Mouse (Mus musculus) liver, adult (tissue): Measurements from ENCODE around the gene Utp11.

ENCODE experiments used
- GATA4 ChIP-seq: IDR thresholded peaks from 2 replicates; pipeline ENCODE4 v1.6.1; 2014; ENCODE audit warnings: mild to moderate bottlenecking, low read length; ENCODE audit not compliant: insufficient replicate concordance

The Utp11 gene

DNA sequence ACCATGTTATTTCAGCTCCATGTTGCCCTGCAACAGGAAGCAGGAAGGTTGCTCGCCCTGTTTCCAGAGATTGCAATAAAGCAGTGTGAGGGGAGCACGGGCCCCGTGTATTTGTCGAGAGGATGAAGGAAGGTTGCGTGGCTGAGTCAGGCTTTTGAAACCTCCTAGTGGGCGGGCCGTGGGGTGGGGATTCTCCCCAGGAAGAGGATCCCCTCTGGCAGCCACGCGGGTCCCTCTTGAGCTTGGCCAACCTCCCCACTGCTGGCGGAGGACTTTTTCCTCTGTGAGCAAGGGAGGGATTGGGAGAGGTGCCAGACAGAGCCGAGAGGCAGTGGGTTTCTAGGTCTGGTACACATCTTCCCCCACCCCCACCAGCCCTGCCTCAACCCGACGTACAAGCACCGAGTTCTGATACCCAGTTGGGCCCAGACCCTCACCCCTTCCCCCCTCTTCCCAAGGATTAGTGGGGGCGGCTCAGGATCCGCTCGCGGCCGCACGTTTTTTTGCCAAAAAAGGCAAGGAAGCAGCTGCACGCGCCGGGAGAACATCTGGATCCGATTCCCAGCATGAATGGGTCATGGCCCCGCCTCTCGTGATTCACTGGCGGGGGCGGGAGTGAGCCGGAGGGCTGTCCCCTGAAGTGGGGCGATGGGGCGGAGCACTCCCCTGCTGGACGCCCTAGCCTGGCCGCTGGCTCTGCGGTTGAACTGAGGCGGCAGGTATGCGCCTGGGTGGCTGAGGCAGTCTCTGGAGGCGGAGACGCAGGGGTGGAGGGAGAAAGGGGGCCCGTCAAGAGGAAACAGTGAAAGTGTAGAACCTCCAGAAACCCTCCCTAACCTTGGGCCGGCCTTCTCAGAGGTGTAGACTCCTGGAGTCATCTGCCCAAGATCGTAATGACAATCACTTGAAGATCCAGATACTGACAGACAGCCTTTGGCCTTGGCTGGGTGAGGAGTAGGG lies 15.4 kb upstream of the Utp11 start:
- peak; percentile 28; the same call in 1 of the 2 replicates for TF ChIP-seq GATA4

DNA sequence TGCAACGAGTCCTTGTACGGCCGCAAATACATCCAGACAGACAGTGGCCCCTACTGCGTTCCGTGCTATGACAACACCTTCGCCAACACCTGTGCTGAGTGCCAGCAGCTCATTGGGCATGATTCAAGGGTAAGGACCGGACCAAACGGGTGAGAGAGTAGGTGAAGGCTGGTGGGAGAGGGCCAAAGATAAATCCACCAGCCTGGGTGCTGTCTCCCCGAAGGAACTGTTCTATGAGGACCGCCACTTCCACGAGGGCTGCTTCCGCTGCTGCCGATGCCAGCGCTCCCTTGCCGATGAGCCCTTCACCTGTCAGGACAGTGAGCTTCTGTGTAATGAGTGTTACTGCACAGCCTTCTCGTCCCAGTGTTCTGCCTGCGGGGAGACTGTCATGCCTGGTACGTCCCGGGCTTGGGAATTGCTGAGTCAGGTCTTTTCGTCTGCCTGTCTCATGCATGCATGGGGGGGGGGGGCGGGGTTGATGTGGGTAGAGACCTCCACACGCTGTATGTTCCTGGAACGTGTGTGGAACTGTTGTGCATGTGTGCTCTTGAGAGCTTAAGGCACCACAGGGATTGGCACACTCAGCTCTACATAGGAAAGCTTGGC lies 12.4 kb upstream of the Utp11 start:
- no peak for TF ChIP-seq GATA4

DNA sequence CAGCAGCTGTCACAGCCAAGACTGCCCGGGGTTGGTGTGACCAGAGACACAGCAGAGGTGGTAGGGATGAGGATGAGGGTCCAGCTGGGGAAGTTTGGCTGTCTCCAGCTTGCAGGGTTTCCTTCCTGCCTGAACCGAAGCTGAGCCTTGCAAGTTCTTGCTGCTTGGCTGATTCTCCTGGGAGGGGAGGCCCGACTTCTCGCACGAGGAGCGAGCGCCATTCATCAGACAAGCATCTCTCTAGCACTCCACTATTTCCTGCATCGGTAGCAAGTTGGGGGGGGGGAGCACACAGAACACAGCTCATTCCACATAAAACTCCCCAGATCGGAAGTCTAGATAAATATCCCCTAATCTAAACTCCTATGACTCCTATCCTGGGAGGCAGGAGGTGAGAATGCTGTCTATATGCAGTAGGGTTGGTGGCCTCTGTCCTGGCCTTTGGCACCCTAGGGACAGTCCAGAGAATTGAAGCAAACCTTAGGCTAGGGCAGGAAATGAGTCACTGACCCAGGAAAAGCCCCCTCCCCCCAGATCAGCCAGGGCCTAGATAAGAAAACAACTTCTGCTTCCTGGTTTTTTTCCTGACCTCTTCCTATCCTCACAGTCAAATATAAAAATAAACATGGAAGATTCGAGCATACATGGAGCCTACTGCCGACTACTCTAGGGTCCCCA lies 11.5 kb upstream of the Utp11 start:
- TF ChIP-seq GATA4, result peak; percentile 94

DNA sequence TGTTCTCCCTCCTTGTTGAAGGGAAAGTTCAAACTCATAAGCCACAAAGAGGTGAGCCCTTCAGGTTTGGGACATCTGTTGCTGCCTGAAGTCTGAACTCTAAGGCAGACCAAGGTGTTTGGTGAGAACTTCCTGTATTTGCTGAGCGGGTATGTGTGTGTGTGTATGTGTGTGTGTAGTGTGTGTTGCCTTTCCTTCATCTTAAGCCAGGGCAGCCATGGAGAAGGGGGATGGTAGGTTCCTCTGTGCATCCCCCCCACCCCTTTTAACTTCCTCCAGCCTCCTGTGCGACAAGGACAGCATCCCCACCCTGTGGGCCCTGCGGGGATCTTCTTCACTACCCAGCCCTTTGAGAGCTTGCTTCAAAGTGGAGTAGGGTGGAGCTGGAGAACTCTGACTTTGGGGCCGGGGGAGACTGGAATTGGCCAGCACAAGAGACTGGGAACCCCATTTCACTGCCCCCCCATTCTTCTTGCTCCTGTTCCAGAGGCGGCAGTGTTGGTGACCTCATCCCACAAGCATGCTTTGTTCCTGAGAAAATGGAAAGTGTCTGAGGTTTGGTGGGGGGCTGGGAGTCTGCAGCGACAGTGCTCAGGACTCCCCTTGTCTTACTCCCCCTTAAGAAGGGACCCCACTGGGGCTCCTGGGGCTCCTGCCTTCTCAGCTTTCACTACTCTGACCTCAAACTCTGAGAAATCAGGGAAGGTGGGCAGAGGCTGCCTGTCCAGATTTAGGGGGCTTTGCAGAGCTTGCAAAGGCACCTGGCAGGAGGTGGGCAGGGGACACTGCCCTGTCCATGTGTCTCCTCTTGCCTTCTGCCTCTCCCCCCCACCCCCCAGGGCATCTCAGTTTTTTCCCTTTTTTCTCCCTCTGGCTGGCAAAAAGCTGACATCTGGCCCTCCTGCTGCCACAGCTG lies 10.7 kb upstream of the Utp11 start:
- TF ChIP-seq GATA4, result no peak

DNA sequence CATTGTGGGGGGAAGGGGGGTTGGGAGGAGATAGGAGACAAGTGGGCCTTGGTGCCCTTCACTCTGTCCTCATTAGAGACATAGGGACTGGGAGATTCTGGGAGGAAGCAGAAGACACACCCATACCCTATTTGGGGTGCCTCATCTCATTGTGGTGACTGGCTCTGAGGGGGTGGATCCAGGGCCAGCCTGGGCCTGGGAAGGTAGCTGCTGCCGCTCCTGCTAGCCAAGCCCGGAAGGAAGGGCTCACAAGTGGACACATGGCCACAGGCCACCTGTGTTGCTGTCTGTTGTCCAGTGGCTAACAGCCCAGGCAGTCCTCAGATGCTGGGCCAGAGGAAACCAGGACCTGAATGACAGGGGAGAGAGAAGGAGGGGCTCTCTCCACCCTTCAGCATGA lies 10.0 kb upstream of the Utp11 start:
- TF ChIP-seq GATA4, result no peak

DNA sequence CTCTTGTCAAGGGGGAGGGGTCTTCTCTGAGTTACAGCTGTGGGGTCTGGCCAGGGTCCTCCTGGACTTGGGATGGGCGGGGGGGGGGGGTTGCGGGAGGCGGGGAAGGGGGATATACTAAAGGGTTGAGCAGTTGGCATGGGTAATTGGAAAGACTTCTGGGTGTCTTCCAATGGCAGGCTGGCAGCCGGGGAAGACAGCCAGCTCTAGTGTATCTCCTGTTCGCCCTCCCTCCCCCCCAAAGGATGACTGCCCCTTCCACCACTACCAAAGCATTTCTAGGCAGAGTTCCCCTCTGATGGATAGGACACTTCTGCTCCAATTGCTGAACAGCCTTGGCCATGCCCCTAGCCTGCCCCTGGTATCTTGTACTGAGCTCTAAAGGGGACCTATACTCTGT lies 8.5 kb upstream of the Utp11 start:
- no peak for TF ChIP-seq GATA4

DNA sequence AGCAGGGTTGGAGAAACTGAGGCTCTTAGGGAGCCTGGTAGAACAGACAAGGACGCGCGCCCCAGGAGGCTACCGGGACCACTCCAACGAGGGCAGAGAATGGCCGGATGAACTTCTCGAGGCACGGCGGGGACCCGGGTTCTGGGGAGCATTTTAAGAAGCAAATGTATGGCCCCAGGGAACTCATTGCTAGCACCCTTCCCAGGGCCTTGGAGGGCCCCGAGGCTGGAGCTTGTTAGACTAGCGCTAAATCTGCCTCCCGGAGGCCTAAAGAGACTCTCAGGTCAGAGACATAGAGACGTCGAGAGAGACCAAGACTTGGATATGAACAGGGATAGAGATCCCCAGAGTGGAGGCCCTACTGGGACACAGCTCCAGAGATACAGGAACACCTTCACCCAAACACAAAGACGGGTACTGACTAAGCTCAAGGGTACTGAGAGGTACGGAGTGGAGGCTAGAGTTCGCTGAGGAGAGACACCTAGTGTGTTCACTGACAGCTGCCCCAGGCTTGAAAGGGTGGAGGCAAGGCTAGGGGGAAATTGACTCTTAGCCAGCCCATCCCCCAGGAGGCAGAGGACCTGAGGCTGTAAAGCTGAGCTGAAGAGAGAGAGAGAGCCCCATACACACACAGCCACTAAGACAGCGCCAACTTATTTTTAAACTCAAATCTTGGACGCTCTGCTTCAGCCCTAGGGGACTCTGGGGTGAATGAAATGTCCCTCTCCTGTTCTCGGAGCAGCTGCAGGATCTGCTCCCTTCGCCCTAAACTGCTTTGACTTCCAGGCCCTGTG lies 7.8 kb upstream of the Utp11 start:
- no peak for TF ChIP-seq GATA4

DNA sequence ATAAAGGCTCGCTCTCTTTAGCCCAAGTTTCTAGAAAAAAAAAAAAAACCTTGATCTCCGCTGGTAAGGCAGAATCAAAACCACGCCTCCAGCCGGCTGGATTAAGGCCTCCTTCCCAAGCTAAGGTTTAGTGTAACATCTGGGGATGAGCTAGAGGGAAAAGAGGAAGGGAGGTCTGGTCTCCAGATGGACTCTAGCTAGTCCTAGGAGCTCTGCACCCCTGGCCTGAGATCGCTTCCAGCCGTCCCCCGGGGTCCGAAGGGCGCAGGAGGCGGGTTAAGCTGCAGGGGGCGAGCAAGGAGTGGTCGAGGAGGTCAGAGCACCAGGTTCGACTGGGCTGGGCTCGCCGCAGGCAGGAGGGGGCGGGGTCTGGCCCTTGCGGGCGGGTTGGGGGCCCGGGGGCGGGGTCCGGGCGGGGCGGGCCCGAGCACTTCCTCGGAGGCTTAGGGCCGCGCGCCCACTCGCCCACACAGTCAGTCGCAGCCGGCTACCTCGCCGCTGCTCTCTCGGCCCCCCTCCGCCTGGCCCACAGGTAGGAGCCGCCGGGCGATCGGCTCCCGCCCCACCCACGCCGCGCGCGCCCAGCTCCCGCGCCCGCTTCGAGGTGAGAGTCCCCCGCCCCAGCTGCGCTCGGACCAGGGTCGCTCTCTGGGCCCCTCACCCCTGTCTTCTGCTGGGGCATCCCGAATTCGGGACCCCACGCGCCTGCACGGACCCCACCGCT lies 7.0 kb upstream of the Utp11 start, which contains the start of gene Fhl3:
Gene Fhl3 (plus strand): TSS at position 454 of the 724 bp plus-strand sequence.
- no peak for TF ChIP-seq GATA4

DNA sequence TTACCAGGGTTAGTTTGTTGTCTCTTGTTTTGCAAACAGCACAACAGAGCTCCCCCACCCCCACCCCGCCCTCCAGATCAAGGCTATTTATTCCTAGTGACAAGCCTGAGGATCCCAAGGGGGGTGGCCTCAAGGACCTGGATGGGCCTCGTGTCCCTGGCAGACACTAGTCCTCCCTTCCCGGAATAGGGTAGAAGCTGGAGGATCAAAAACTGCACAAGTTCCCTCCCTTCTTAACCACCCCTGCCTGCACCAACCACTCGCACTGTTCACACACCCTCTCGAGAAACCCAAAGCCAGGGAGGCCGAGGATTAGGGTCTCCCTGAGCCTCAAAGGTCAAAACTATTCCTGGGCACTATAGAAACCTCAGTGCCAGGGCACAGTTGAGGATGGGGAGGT lies 6.4 kb upstream of the Utp11 start:
- no peak for TF ChIP-seq GATA4

DNA sequence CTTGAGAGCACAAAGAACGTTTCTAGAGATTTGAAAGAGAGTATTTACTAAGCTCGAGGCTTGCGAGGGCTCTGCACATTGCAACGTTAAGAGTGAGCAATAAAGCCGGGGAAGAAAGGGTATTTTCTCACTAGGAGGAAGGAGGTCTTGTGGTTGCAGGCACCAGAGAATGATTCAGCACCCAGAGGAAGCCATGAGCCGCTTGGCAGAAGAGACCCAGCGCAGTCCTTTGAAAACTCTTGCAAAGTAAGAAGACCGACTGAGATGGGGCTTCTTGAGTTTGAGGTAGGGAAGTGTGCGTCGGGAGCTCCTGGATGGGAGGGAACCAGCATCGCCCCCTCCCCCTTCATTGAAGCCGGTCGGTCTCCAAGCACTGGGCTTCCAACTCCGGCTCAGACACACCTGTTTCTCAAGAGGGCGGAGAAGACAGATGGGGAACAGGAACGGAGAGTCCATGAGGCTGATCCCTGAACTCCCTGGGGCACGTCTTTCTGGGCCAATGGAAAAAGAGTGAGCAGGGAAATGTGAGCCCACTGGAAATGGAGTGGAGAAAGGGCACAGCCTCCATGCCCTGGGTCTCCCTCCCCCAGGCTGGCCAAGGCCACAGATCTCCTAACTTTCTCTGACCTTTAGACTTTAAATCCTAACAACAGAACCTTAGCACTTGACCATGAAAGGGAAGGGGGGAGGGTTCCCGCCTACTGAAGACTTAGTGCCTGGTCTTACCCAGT lies 2.6 kb upstream of the Utp11 start:
- TF ChIP-seq GATA4, result no peak

DNA sequence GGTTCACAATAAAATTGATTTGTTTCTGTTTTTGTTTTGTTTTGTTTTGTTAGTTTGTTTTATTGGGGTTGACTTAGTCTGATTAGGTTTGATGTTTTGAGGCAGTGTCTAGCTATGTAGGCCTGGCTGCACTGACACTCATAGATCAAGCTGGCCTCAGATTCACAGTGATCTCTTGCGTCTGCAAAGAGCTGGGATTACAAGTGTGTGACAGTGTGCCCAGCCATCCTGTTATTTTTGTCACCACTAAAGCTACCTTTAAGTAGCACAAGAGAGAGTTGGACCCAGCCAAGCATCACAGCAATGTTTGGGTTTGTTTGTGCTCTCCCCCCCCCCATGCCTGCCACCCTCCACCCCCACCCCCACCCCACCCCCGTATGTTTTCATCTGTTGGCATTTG lies 1.2 kb upstream of the Utp11 start:
- TF ChIP-seq GATA4, result no peak

DNA sequence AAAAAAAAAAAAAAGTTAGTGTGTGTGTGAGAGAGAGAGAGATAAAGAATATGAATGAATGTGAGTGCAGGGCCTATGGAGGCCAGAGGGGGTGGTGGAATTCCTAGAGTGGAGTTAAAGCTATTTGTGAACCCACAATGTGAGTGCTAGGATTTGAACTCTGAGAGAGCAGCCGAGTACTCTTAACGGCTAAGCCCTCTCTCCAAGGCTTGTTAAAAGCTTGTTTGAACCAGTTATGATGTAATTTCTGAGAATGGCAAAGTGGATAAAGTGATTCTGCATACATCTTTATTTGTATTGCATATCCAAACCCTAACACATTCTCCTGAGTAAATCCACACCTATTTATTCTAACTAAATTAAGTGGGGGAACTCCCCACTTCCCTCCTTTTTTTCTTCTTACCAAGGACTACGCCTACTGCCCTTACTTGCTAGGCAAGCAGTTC lies 961 bp downstream of the Utp11 start:
- no peak for TF ChIP-seq GATA4

DNA sequence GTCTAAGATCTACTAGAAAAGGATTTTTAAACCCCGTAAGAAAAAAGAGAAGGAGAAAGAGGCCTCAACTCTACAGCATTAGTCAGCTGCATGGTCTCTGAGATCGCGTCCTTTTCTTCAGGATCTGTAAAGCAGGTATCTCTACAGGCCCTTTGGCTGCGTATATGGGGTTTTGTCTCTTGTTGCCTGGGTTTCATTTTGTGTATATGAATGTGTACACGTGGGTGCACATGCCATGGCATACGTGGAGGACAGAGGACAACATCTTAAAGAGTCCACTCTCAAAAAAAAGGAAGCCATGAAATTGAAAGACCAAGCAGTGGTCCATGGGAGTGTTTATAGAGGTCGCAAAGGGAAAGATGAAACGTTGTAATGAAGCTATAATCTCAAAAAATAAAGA lies 1.9 kb downstream of the Utp11 start:
- no peak for TF ChIP-seq GATA4
